In the genomic region with DNA sequence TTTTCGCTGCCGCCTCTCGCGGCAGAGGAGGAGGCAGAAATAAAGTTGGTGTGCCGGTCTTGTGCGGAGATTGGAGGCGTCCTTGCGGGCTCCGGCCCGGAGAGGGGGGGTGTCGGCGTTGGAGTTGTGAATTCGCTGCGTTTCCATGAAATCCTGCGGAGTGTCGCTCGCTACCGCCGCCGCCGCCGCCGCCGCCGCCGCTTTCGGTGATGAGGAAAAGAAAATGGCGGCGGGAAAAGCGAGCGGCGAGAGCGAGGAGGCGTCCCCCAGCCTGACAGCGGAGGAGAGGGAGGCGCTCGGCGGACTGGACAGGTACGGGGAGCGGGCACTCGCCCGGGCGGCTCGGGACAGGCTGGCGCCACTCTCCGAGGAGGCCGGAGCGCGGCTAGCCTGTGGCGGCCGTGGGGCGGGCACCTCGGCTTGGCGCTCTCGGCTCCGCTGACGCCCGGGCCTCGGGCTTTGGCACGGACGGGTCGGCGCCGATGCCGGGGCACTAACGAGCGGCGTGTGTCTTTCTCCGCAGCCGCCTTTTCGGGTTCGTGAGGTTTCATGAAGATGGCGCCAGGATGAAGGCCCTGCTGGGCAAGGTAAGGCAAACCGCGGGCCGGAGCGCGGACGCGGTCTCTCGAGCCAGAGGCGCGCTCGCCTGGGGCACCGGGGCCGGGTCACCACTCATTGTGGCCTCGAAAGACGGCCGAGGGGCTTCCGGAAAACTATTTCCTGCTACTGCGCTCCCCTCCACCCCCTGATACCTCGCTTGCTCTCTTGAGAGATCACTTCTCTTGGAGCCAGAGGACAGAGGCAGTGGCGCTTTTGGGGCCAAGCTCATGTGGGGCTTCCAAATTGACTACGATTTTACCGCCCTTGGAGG, we compare ENCODE assay signal across 8 mouse cellular contexts. TPM values are rescaled to one million over a fixed set of nuclear protein-coding genes. Genes with fewer than 3 reads are reported as not detected.
DNase-seq lines count a peak whose midpoint lies in the region; ATAC-seq and TF ChIP-seq lines count a peak whose summit lies in the region.

No protein-coding gene starts in this region.

- WGBS in embryonic facial prominence, embryonic 15.5 days = 1% methylated on average over 92 of the region's 95 CpGs
- 0% methylated on average over 91 of the region's 95 CpGs for WGBS in heart, embryonic 10.5 days
- 0% methylated on average over 79 of the region's 95 CpGs for WGBS in kidney, embryonic 15.5 days
- under 1% methylated on average over 90 of the region's 95 CpGs for WGBS in liver, embryonic 14.5 days (ENCODE audit: insufficient replicate concordance)
- under 1% methylated on average over 86 of the region's 95 CpGs for WGBS in neural tube, embryonic 12.5 days
- under 1% methylated on average over 70 of the region's 95 CpGs for WGBS in stomach, embryonic 16.5 days

- H3K27me3 ChIP-seq in embryonic facial prominence, embryonic 15.5 days = no peaks in the 10 kb centered on the region
- H3K27me3 ChIP-seq in heart, embryonic 10.5 days (ENCODE audit: insufficient read depth, poor library complexity, severe bottlenecking) = no peaks in the 10 kb centered on the region
- no peaks in the 10 kb centered on the region for H3K27me3 ChIP-seq in kidney, embryonic 15.5 days
- H3K27me3 ChIP-seq in liver, embryonic 14.5 days (ENCODE audit: control insufficient read depth, insufficient read depth, low read length) = no peaks in the 10 kb centered on the region
- H3K27me3 ChIP-seq in neural tube, embryonic 12.5 days (replicated peaks) = no peaks in the 10 kb centered on the region
- no peaks in the 10 kb centered on the region for H3K27me3 ChIP-seq in stomach, embryonic 16.5 days (ENCODE audit: control insufficient read depth, insufficient read depth, low read length)

- H3K4me2 ChIP-seq in embryonic facial prominence, embryonic 15.5 days (replicated peaks) = peak overlapping the region; percentile 48
- peak overlapping the region; percentile 53 for H3K4me2 ChIP-seq in kidney, embryonic 15.5 days
- H3K4me2 ChIP-seq in liver, embryonic 14.5 days (ENCODE audit: low read depth) = peak overlapping the region; percentile 63
- peak overlapping the region; percentile 65 for H3K4me2 ChIP-seq in neural tube, embryonic 12.5 days (replicated peaks)
- H3K4me2 ChIP-seq in stomach, embryonic 16.5 days (ENCODE audit: low read depth, low read length) = peak overlapping the region; percentile 61

- DNase-seq in 416B (ENCODE audit: low read depth) = peak; percentile 59
- peak; percentile 62 for DNase-seq in adrenal gland, postnatal 25 days
- peak; percentile 77 for DNase-seq in heart, embryonic 10.5 days (ENCODE audit: low spot score)
- no peak for DNase-seq in liver, embryonic 14.5 days (ENCODE audit: low read depth in 3 of 3, low spot score in 3 of 3)

- peak; percentile 4; the same call in 1 of the 2 replicates for ATAC-seq in embryonic facial prominence, embryonic 15.5 days (ENCODE audit: insufficient number of reproducible peaks, low FRiP score, low TSS enrichment, low read depth)
- peak; percentile 53 for ATAC-seq in kidney, embryonic 15.5 days (replicated peaks; ENCODE audit: low FRiP score)
- peak; percentile 17; the same call in 1 of the 2 replicates for ATAC-seq in liver, embryonic 14.5 days (ENCODE audit: insufficient read depth)
- ATAC-seq in neural tube, embryonic 12.5 days (ENCODE audit: low FRiP score, low read depth) = peak; percentile 37
- peak; percentile 14; the same call in 1 of the 2 replicates for ATAC-seq in stomach, embryonic 16.5 days (ENCODE audit: insufficient read depth, low FRiP score)

- H3K9ac ChIP-seq in embryonic facial prominence, embryonic 15.5 days = peak overlapping the region; percentile 79
- H3K9ac ChIP-seq in kidney, embryonic 15.5 days = peak overlapping the region; percentile 85
- H3K9ac ChIP-seq in liver, embryonic 14.5 days (replicated peaks) = peak overlapping the region; percentile 89
- H3K9ac ChIP-seq in neural tube, embryonic 12.5 days = peak overlapping the region; percentile 97
- H3K9ac ChIP-seq in stomach, embryonic 16.5 days (ENCODE audit: low read length) = peak overlapping the region; percentile 88

- no peak for TF ChIP-seq EP300 in liver, embryonic 14.5 days (IDR thresholded peaks at IDR 0.05; ENCODE audit: low read depth)

- H3K4me3 ChIP-seq in embryonic facial prominence, embryonic 15.5 days (replicated peaks) = peak overlapping the region; percentile 77
- H3K4me3 ChIP-seq in heart, embryonic 10.5 days = peak overlapping the region; percentile 84
- peak overlapping the region; percentile 81 for H3K4me3 ChIP-seq in kidney, embryonic 15.5 days (replicated peaks)
- H3K4me3 ChIP-seq in liver, embryonic 14.5 days (ENCODE audit: insufficient read depth in 1 of 2, low read depth in 2 of 2, low read length in 2 of 2) = peak overlapping the region; percentile 72 to 75
- H3K4me3 ChIP-seq in neural tube, embryonic 12.5 days = peak overlapping the region; percentile 78
- H3K4me3 ChIP-seq in stomach, embryonic 16.5 days (replicated peaks; ENCODE audit: low read length) = peak overlapping the region; percentile 82

- no peaks in the 10 kb centered on the region for H3K36me3 ChIP-seq in embryonic facial prominence, embryonic 15.5 days
- H3K36me3 ChIP-seq in heart, embryonic 10.5 days = no peaks in the 10 kb centered on the region
- H3K36me3 ChIP-seq in kidney, embryonic 15.5 days = no peaks in the 10 kb centered on the region
- H3K36me3 ChIP-seq in liver, embryonic 14.5 days (replicated peaks; ENCODE audit: control insufficient read depth, insufficient read depth, low read depth) = no peaks in the 10 kb centered on the region
- no peaks in the 10 kb centered on the region for H3K36me3 ChIP-seq in neural tube, embryonic 12.5 days
- no peaks in the 10 kb centered on the region for H3K36me3 ChIP-seq in stomach, embryonic 16.5 days (ENCODE audit: control insufficient read depth, insufficient read depth, low read length)

- H3K9me3 ChIP-seq in embryonic facial prominence, embryonic 15.5 days (replicated peaks) = no peaks in the 10 kb centered on the region
- H3K9me3 ChIP-seq in heart, embryonic 10.5 days = no peaks in the 10 kb centered on the region
- no peaks in the 10 kb centered on the region for H3K9me3 ChIP-seq in kidney, embryonic 15.5 days (replicated peaks)
- no peaks in the 10 kb centered on the region for H3K9me3 ChIP-seq in liver, embryonic 14.5 days (ENCODE audit: control insufficient read depth, low read length)
- H3K9me3 ChIP-seq in neural tube, embryonic 12.5 days = no peaks in the 10 kb centered on the region
- no peaks in the 10 kb centered on the region for H3K9me3 ChIP-seq in stomach, embryonic 16.5 days (replicated peaks; ENCODE audit: control insufficient read depth, low read length)

- H3K27ac ChIP-seq in embryonic facial prominence, embryonic 15.5 days (replicated peaks) = peak overlapping the region; percentile 98
- H3K27ac ChIP-seq in heart, embryonic 10.5 days = peak overlapping the region; percentile 96
- peak overlapping the region; percentile 98 for H3K27ac ChIP-seq in kidney, embryonic 15.5 days
- H3K27ac ChIP-seq in liver, embryonic 14.5 days = peak overlapping the region; percentile 89
- peak overlapping the region; percentile 94 for H3K27ac ChIP-seq in neural tube, embryonic 12.5 days
- H3K27ac ChIP-seq in stomach, embryonic 16.5 days (ENCODE audit: low read length) = peak overlapping the region; percentile 98

- no peaks in the 10 kb centered on the region for H3K4me1 ChIP-seq in embryonic facial prominence, embryonic 15.5 days
- no peaks in the 10 kb centered on the region for H3K4me1 ChIP-seq in heart, embryonic 10.5 days
- no peaks in the 10 kb centered on the region for H3K4me1 ChIP-seq in kidney, embryonic 15.5 days
- H3K4me1 ChIP-seq in liver, embryonic 14.5 days (replicated peaks; ENCODE audit: control insufficient read depth in 2 of 2, insufficient read depth in 2 of 2, low read length in 1 of 2) = peaks cover 0 to 6% of the 10 kb centered on the region in 2 experiments; a peak in 2 of 4 replicates
- no peaks in the 10 kb centered on the region for H3K4me1 ChIP-seq in neural tube, embryonic 12.5 days
- no peaks in the 10 kb centered on the region for H3K4me1 ChIP-seq in stomach, embryonic 16.5 days (ENCODE audit: control insufficient read depth, insufficient read depth, low read length)

- TF ChIP-seq CTCF in liver, embryonic 14.5 days (IDR thresholded peaks at IDR 0.05; ENCODE audit: low read depth) = peak; percentile 2; the same call in 1 of the 2 replicates

RNA-seq across cellular contexts. Expression of gene Kdm6a, which starts 0.7 kb away (rescaled TPM):
- 80.8 and 97.0 TPM in 2 replicates for total RNA-seq in adrenal gland, postnatal 25 days (2021)
- 22.4 and 22.6 TPM in 2 replicates for polyA plus RNA-seq in embryonic facial prominence, embryonic 15.5 days (2015; fragmentation: Nextera tagmentation; extraction: Ambion mirVana)
- polyA plus RNA-seq in heart, embryonic 10.5 days (2016; fragmentation: Nextera tagmentation; extraction: Ambion mirVana) = 18.9 and 23.6 TPM in 2 replicates
- polyA plus RNA-seq in kidney, embryonic 15.5 days (2015; fragmentation: Nextera tagmentation; extraction: Ambion mirVana) = 23.1 and 25.1 TPM in 2 replicates
- polyA plus RNA-seq in liver, embryonic 14.5 days (2012; rRNA removed) = 11.1 and 12.0 TPM in 2 replicates
- 13.3 and 28.0 TPM in 2 replicates for polyA plus RNA-seq in liver, embryonic 14.5 days (2014; fragmentation: Nextera tagmentation; extraction: Ambion mirVana)
- 26.8 and 34.6 TPM in 2 replicates for polyA plus RNA-seq in neural tube, embryonic 12.5 days (2016; fragmentation: Nextera tagmentation; extraction: Ambion mirVana)
- polyA plus RNA-seq in stomach, embryonic 16.5 days (2015; fragmentation: Nextera tagmentation; extraction: Ambion mirVana) = 19.3 and 22.1 TPM in 2 replicates

RNA-seq across cellular contexts. Expression of gene Dusp21, which starts 17.4 kb away (rescaled TPM):
- not detected in 2 replicates for total RNA-seq in adrenal gland, postnatal 25 days (2021)
- polyA plus RNA-seq in embryonic facial prominence, embryonic 15.5 days (2015; fragmentation: Nextera tagmentation; extraction: Ambion mirVana) = not detected in 2 replicates
- polyA plus RNA-seq in heart, embryonic 10.5 days (2016; fragmentation: Nextera tagmentation; extraction: Ambion mirVana) = not detected in 2 replicates
- polyA plus RNA-seq in kidney, embryonic 15.5 days (2015; fragmentation: Nextera tagmentation; extraction: Ambion mirVana) = not detected in 2 replicates
- polyA plus RNA-seq in liver, embryonic 14.5 days (2012; rRNA removed) = not detected in 2 replicates
- not detected in 2 replicates for polyA plus RNA-seq in liver, embryonic 14.5 days (2014; fragmentation: Nextera tagmentation; extraction: Ambion mirVana)
- not detected in 2 replicates for polyA plus RNA-seq in neural tube, embryonic 12.5 days (2016; fragmentation: Nextera tagmentation; extraction: Ambion mirVana)
- not detected in 2 replicates for polyA plus RNA-seq in stomach, embryonic 16.5 days (2015; fragmentation: Nextera tagmentation; extraction: Ambion mirVana)

Comparison
In these comparisons a context has a peak if more than half of its experiments do, and no peak if none do; other contexts are left out.
1. DNase-seq: peak in 416B (single experiment), adrenal gland, postnatal 25 days (single experiment) and heart, embryonic 10.5 days (single experiment); none in liver, embryonic 14.5 days (0 of 3).
2. Peak in every context shown above with its lines, with median percentiles within 50 percentile points of each other: ATAC-seq, H3K27ac ChIP-seq, H3K4me2 ChIP-seq, H3K4me3 ChIP-seq and H3K9ac ChIP-seq.